Mouse (Mus musculus) erythroblast, embryonic 14.5 days (primary cell): Measurements from ENCODE around the gene Map2k6.

Source experiments
- GATA1 ChIP-seq: IDR thresholded peaks from 2 replicates; pipeline ENCODE4 v1.6.1; 2012; ENCODE audit warnings: low read length, inconsistent platforms, mixed read lengths
- TAL1 ChIP-seq: IDR thresholded peaks from 3 replicates; pipeline ENCODE4 v1.6.1; 2012; ENCODE audit warnings: low read length, inconsistent platforms, mixed read lengths

- no peak for TF ChIP-seq GATA1
- no peak for TF ChIP-seq TAL1
These were observed 51.8 kb downstream of the Map2k6 start for GRCm38 (mm10) chr11:110450758-110451121.
